Mouse (Mus musculus) cerebellum, adult 11 months (tissue): ENCODE measurements around the gene Prmt3.

ENCODE experiments used
- DNase-seq: peaks from one replicate; pipeline ENCODE4 v3.0.0; 2022

The Prmt3 gene

DNA sequence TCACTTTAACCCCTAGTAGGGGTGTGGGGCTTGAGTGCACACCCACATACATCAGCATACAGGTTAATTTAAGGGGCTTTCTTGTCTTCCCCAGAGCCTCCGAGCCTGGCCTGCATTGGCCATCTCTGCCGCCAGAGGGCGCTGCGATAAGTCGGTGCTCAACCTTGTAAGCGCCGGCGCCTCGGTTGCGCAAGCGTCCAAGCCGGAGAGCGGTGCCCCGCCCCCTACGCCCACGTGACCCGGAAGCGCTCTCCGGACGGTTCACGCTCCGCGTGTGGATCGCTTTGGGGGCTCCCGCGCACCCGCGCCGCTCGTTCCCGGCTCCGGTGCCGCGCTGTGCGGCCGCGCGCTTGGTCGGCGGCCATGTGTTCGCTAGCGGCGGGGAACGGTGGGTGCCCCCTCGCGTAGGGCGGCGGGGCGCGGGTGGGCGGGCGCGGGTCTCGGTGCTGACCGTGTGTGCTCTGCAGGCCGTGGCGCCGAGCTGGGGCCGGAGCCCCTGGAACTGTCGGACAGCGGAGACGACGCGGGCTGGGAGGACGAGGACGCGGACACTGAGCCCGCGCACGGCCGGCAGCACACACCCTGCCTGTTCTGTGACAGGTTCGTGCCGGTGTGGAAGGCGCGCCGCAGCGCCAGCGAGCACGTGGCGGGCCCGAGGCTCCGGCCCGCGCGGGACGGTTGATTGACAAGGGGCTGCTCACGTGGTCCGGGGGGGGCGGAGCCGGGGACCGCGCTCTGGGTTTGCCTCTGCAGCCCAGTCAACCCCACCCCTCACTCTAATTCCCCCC lies at the start of gene Prmt3:
Gene Prmt3 (plus strand): TSS at position 233 of the 788 bp plus-strand sequence.
- peak; percentile 98 for DNase-seq

- no peak for DNase-seq
These were observed 43.8 kb upstream of the Prmt3 start for GRCm38 (mm10) chr7:49734342-49734741.

DNA sequence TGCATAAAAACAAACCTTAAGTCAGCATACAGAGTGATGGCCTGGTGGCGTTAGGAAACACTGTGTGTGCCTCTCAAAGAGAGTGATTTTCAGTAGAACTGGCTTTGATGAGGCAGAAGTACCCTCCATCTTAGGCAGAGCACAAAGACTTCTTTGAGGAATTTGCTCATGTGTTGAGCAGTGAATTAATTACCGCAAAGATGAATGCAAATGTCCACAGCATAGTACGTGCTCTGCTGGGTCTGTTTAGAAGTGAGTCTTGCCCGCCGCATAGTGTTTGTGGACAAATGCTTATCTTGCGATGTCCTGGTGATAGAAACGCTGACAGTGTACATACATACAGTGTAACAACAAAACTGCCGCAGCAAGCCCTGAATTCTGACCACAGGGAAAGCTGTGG lies 38.7 kb upstream of the Prmt3 start:
- DNase-seq = no peak

DNA sequence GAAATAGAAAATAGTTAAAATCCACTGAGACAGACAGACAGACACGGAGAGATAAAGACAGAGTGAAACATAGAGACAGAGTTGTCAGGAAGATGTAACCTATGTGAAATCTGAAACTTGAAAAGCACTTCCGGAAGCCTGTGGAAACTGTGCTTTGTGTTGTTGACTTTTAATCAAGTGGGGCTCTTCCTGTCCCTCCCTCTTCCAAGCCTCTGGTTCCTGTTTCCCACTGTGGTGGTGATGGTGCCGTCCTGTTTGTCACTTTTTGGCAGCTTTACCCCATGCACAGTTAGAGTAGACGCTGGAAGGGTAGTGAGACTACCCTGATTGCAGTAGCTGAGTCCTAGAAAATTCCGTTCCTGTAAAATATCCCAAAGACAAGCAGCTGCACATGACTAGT lies 36.7 kb upstream of the Prmt3 start:
- no peak for DNase-seq

DNA sequence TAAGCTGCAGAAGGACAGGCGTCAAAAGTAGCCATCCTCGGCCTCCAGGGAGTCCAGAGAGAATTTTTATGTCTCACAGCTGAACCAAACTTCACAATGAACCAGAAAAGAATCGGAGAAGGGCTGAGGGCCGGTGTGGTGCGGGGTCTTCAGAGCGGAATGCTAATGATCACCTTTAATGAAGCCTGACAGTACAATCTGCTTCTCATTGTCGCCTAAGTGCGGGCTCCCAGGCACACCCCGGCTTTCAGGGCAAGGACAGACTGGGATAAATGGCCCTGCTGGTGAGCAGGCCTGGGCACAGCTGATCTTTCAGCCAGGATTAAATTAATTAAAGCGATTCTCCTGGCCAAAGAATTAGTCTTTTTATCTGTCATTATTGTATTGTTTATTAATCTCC lies 36.2 kb upstream of the Prmt3 start:
- no peak for DNase-seq

- no peak for DNase-seq
These were observed 27.0 kb upstream of the Prmt3 start for GRCm38 (mm10) chr7:49751148-49751547.

DNA sequence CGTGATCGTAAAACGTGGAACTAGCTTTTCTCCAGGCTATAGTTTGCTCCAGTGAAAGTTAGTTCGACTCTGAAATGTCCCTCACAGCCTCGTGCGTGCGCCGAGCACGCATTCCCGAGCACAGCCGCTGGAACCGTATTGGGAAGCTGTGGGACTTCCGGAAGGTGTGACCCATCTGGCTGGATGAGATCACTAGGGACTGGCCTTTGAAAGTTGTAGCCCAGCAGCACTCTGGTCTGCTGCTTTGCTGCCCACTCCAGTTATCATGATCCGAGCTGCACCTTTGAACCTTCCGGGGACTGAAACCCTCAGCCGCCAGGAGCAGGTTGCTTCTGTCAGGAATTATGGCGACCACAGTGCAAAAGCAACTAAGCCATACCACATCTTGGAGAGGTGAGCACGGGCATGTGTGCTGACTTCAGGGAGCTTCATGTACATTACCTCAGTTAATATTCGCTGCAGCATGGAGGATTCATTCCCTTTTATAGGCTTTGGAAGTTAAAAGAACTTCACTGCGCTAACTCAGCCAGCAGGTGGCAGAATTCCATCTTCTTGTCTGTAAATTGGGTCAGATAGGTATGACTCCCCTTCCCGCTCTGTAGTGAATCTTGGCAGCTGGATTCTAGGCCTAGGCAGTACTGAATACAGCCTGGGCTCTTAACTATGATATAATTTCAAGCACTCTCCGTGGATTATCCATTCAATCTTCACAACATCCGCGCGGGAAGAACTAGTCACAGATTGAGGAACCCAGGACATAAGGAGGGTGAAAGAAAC lies 25.2 kb upstream of the Prmt3 start:
- DNase-seq = no peak

DNA sequence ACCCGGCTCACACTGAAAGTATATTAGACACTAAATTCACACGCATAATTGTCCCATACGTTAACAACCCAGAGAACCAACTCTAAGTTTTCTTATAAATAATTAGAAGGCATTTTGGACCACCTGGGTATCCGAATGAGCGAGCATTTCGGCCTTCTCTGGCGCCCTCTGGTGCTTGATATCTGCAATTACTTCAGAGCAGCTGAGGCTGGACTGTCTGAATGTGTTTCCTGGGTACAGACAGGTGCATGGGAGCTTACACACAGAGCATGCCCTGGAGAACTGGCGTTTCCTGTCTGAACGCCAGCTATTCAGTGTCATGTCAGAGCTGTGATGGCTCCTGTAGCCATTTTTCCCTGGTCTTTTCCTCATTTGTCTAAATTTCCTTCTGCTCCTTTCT lies 23.4 kb upstream of the Prmt3 start:
- DNase-seq = peak; percentile 36

GRCm38 (mm10) chr7:49758934-49759571 lies 19.1 kb upstream of the Prmt3 start, which contains the start of gene Htatip2:
Htatip2 (plus strand) TSS chr7:49759115.
- no peak for DNase-seq

- DNase-seq = no peak
These were observed 15.5 kb upstream of the Prmt3 start for GRCm38 (mm10) chr7:49762605-49763004.

DNA sequence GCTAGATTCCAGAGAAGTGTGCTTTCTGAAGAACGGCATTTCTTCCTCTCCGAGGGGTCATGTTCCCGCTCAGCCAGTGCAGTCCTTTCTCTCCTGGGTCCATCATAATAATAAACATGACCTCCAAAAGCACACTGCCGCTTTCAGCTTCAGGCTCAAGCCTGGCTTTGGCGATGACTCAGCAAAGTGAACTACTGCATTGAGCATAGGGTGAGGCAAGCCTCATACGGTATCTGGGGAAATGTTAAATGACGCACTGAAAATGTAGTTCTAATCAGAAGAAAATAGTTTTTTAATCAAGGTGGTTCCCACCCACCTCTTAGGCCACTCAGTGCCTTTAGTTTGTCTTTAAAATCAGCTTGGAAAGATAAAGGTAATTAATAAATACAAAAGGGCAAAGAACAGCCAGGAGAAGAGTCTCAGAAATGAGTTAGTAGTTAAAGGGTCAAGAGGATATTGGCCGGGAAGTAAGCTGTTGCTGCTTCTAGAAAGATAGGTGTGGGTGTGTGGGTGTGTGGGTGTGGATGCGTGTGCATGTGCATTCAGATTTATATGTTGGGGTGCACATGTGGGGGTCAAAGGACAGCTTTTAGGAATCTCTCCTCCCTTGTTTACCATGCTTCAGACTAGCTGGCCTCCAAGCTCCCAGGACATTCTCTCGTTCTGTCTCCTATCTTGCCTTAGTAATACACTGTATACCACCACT lies 14.0 kb upstream of the Prmt3 start:
- no peak for DNase-seq

- DNase-seq = no peak
These were observed 12.0 kb upstream of the Prmt3 start for GRCm38 (mm10) chr7:49766166-49766565.

DNA sequence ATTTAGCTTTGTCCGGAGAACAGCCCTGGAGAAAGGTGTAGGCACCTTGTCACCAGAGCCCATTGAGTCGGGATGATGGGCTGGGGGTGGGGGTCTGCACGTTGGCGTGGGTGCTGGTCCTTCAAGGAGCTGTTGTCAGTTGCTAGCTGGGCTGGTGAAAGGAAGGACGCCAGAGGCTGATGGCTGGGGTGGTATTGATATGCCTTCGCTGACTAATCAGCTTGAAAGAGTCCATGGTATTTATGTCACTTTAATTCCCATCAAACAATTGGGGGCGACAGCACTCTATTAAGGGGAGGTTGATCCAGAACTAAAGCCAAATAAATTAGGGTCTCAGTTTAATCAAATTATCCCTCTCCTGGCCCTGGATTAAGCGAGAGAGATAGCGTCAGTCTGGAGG lies 9.6 kb upstream of the Prmt3 start:
- DNase-seq = no peak

GRCm38 (mm10) chr7:49774396-49774795 lies 3.8 kb upstream of the Prmt3 start:
- DNase-seq = no peak

DNA sequence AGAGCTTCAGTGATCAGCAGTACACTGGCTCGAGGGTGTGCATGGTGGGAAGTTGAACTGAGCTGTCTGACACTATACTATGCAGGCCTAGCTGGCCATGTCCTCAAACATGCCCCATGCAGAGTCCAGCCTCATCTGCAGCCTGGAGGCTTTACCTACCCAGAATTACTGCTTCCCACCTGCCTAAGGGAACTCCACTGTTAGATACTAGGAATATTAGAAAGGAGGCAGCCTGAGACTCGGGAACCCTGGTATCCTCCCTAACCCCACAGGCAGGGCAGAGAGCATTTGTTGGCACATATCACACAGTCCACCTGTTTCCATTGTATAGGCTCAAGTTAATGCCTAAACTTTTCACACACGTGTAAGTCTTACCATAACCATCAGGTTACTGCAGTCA lies 561 bp upstream of the Prmt3 start:
- no peak for DNase-seq

DNA sequence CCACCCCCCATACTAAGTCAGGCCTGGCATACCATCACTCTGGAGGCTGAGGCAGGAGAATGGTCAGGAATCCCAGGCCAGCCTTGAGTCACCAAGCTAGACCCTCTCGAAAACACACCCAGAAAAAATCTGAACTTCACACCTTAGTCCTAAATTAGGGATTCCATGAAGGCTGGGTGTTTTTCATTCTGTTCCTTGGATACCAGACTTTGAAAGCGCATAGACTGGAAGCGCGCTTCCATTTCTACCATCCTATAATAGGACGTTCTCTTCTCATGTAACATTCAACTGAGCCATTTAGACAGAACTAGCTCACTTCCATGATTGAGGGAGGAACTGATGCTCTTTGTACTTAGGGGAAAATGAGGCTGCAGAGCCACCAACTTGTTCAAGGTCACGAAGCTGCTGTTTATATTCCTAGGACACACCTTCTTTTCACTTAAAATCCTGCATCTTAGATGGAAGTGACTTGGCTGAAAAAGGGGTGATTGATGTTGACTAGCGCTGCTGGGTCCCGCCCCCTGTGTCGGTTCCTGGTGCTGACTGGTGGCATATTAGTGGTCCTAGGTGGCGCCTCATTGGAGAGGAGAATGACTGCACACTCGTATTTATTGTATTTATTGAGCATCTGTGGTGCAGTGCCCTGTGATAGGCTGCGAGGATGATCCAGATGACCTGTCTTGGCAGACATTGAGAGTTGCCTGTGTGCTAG lies 914 bp downstream of the Prmt3 start:
- peak; percentile 13 for DNase-seq

DNA sequence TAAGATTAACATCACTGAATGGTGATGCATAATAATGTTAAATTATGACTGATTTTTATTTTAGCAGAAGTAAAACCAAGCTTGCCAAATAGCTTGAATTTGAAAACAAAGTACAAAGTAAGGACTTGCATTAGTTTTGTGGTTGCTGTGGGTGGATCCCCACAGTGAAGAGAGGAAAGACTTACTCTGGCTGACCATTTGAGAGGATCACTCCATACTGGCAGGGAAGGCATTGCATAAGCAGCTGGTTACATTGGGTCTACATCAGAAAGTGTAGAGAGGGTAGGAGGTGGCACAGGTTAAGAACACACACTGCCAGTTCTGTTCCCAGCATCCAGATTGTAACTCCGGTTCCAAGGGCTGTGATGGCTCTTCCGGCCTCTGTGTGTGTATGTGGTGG lies 4.9 kb downstream of the Prmt3 start:
- no peak for DNase-seq

DNA sequence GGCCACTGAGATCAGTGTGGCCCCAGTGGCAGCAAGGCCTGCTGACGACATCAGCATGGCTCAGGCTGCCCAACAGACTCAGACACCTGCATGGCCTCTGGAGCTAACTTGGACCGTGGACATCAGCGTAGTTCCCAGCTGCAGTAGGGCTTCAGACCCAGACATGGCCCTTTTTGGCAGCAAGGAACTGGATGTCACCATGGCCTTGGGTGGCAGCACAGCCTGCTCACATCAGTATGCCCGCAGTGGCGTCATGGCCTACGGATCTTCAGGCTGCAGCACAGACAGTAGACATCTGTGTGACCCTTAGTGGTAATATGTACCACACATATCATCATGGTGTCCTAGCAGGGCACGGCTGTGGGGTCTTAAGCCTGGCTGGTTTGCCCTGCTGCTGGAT lies 7.0 kb downstream of the Prmt3 start:
- DNase-seq = no peak

DNA sequence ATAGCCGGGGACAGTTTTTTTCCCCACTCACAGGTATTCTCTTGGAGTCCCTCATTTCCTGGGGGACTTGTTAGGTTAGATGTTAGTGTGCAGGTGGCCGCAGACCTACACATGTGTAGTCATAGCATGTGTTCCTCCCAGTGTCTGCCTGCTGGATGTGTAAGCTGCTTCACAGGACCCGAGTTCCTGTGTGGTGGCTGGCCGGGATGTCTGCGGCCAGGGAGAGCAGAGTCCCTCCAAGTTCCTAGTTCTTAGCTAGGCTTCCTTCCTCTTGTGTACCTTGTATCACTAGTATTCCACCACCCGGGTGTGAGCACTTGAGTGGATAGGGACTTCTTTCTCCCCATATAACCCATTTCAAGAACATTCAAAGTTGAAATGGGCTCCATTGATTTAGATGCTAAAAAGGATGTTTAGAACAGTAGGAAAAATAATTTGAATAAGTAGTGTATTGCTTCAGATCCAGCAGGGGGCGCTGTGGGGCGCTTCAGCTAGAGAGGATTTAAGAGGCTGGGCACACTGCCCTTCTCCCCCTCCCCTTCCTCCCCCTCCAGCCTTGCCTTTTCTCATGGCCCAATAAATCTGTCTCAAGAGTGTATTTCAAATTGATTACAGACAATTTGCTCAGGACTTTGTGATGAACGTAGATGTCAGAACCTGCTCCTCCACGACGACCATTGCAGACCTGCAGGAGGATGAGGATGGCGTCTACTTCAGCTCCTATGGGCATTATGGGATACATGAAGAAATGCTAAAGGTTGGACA lies 8.7 kb downstream of the Prmt3 start:
- peak; percentile 16 for DNase-seq

GRCm38 (mm10) chr7:49787383-49787645 lies 9.2 kb downstream of the Prmt3 start:
- no peak for DNase-seq

GRCm38 (mm10) chr7:49794304-49794703 lies 16.2 kb downstream of the Prmt3 start:
- DNase-seq = no peak

- no peak for DNase-seq
These were observed 19.0 kb downstream of the Prmt3 start for GRCm38 (mm10) chr7:49797171-49797570.
